Mouse (Mus musculus) kidney, embryonic 16.5 days (tissue): ENCODE measurements around the gene Gle1. TPM values are rescaled to one million over a fixed set of nuclear protein-coding genes. Genes with fewer than 3 reads are reported as not detected.
"Not testable (repeated sequence)": the region's sequence is repeated elsewhere in the genome, so short reads cannot be mapped to it uniquely, and the experiment has no call there.

ENCODE experiments used
- ATAC-seq: fragments of 200-750 bp; cut with Nextera tagmentation; 2 replicates; pipeline ENCODE4 v1.8.0; 2017; ENCODE audit warnings: moderate TSS enrichment; ENCODE audit not compliant: low FRiP score, low TSS enrichment
- H3K27ac ChIP-seq: fragments of 300-500 bp; sonication (generic); 2 replicates; pipeline ENCODE4 v1.5.1; 2014; ENCODE audit warnings: low read length
- H3K27me3 ChIP-seq: fragments of 300-500 bp; sonication (generic); 2 replicates; pipeline ENCODE4 v1.6.1; 2014; ENCODE audit warnings: low read length, control low read depth, mixed read lengths; ENCODE audit not compliant: insufficient read depth
- H3K36me3 ChIP-seq: fragments of 300-500 bp; sonication (generic); 2 replicates; pipeline ENCODE4 v1.6.1; 2014; ENCODE audit warnings: low read length, control low read depth, mixed read lengths; ENCODE audit not compliant: insufficient read depth
- H3K4me1 ChIP-seq: fragments of 300-500 bp; sonication (generic); 2 replicates; pipeline ENCODE4 v1.6.1; 2014; ENCODE audit warnings: low read length, control low read depth, mixed read lengths; ENCODE audit not compliant: insufficient read depth
- H3K4me2 ChIP-seq: fragments of 300-500 bp; sonication (generic); replicated peaks from 2 replicates; pipeline ENCODE4 v1.6.1; 2014; ENCODE audit warnings: low read depth, low read length
- H3K4me3 ChIP-seq: fragments of 300-500 bp; sonication (generic); 2 replicates; pipeline ENCODE4 v1.5.1; 2014; ENCODE audit warnings: mild to moderate bottlenecking, low read length
- H3K9ac ChIP-seq: fragments of 300-500 bp; sonication (generic); replicated peaks from 2 replicates; pipeline ENCODE4 v1.6.1; 2014; ENCODE audit warnings: low read length
- H3K9me3 ChIP-seq: fragments of 300-500 bp; sonication (generic); 2 replicates; pipeline ENCODE4 v1.6.1; 2016; ENCODE audit warnings: low read length, control low read depth
- WGBS: fragments of 180-500 bp; shearing (Covaris S2); extraction: QIAGEN DNeasy Blood & Tissue Kit; methylation state at CpG from one replicate; pipeline ENCODE4 v1.1.7; 2014; 5-methylcytosine and 5-hydroxymethylcytosine counted together
- polyA plus RNA-seq: library from polyadenylated mRNA; unstranded; fragments of >200 nt; fragmentation: Nextera tagmentation; extraction: Ambion mirVana; gene quantifications from 2 replicates; pipeline ENCODE4 v1.2.1, GENCODE M21; 2015

The Gle1 gene
- polyA plus RNA-seq, 1 experiment from 2014 or later = 63.9 TPM

DNA sequence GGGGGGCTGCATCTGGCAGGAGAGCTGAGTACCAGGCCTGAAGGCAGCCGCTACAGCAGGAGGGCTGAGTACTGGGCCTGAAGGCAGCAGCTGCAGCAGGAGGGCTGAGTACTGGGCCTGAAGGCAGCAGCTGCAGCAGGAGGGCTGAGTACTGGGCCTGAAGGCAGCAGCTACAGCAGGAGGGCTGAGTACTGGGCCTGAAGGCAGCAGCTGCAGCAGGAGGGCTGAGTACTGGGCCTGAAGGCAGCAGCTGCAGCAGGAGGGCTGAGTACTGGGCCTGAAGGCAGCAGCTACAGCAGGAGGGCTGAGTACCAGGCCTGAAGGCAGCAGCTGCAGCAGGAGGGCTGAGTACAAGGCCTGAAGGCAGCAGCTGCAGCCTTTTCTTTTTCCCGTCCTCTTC, 27.1 kb upstream of the Gle1 start:
- H3K9me3 ChIP-seq, H3K9ac ChIP-seq, H3K4me2 ChIP-seq, H3K4me1 ChIP-seq, H3K27me3 ChIP-seq, H3K4me3 ChIP-seq, ATAC-seq, H3K27ac ChIP-seq: not testable (repeated sequence)
- H3K36me3 ChIP-seq = peaks cover 59% of the 10 kb centered on the region
- 98% methylated on average over 2 of the region's 2 CpGs for WGBS

- Histone ChIP-seq H3K36me3 (peaks cover 53% of the 10 kb centered on the region), H3K9ac (no peak overlapping the region), H3K4me1 (no peaks in the 10 kb centered on the region), H3K9me3 (no peaks in the 10 kb centered on the region), H3K27me3 (no peaks in the 10 kb centered on the region), H3K4me2 (no peak overlapping the region), H3K4me3 (no peak overlapping the region), H3K27ac (no peak overlapping the region)
- WGBS = 94% methylated on average over 2 of the region's 2 CpGs
- no peak for ATAC-seq
Observed at GRCm38 (mm10) chr2:29910042-29910441, 25.2 kb upstream of the Gle1 start.

GRCm38 (mm10) chr2:29917621-29918020, 17.6 kb upstream of the Gle1 start:
- Histone ChIP-seq H3K27me3 (no peaks in the 10 kb centered on the region), H3K4me2 (no peak overlapping the region), H3K9me3 (no peaks in the 10 kb centered on the region), H3K9ac (no peak overlapping the region), H3K4me3 (no peak overlapping the region), H3K4me1 (0 out of 2 replicates have a peak, but pooled peaks cover 4% of the 10 kb centered on the region), H3K27ac (no peak overlapping the region), H3K36me3 (peaks cover 56% of the 10 kb centered on the region)
- no peak for ATAC-seq
- 88% methylated on average over 11 of the region's 11 CpGs for WGBS

- 24% methylated on average over 11 of the region's 11 CpGs for WGBS
- no peaks in the 10 kb centered on the region for H3K27me3 ChIP-seq
- no peak overlapping the region for H3K4me2 ChIP-seq
- H3K9ac ChIP-seq = no peak overlapping the region
- no peaks in the 10 kb centered on the region for H3K9me3 ChIP-seq
- H3K27ac ChIP-seq = no peak overlapping the region
- H3K4me1 ChIP-seq = 0 out of 2 replicates have a peak, but pooled peaks cover 4% of the 10 kb centered on the region
- no peak overlapping the region for H3K4me3 ChIP-seq
- H3K36me3 ChIP-seq = peaks cover 65% of the 10 kb centered on the region
- no peak for ATAC-seq
Observed at GRCm38 (mm10) chr2:29922011-29922410, 13.2 kb upstream of the Gle1 start.

- no peak overlapping the region for H3K27ac ChIP-seq
- ATAC-seq = no peak
- no peak overlapping the region for H3K4me3 ChIP-seq
- 87% methylated on average over 5 of the region's 5 CpGs for WGBS
- H3K27me3 ChIP-seq = no peaks in the 10 kb centered on the region
- H3K9me3 ChIP-seq = no peaks in the 10 kb centered on the region
- no peak overlapping the region for H3K4me2 ChIP-seq
- peaks cover 77% of the 10 kb centered on the region for H3K36me3 ChIP-seq
- no peak overlapping the region for H3K9ac ChIP-seq
- 0 out of 2 replicates have a peak, but pooled peaks cover 4% of the 10 kb centered on the region for H3K4me1 ChIP-seq
Observed at GRCm38 (mm10) chr2:29926542-29926941, 8.7 kb upstream of the Gle1 start.

DNA sequence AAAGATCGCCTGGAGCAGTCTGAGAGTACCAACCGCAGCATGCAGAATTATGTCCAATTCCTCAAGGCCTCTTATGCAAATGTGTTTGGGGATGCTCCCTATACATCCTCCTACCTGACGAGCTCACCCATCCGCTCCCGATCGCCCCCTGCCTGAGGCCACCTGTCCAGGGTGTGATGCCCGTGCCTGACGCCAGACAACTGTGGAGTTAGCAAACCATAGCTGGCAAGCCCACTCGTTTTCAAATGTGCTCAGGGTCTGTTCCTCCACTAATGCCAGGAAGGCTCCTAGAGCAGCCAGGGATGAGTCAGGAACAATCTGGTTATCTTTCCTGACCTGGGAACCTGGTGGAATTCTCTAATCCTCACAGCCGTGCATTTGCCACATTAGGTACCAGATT, 4.7 kb upstream of the Gle1 start:
- H3K4me1 ChIP-seq = no peaks in the 10 kb centered on the region
- H3K9me3 ChIP-seq = no peaks in the 10 kb centered on the region
- H3K4me3 ChIP-seq = no peak overlapping the region
- WGBS = 89% methylated on average over 10 of the region's 10 CpGs
- no peak for ATAC-seq
- no peak overlapping the region for H3K27ac ChIP-seq
- no peak overlapping the region for H3K9ac ChIP-seq
- H3K4me2 ChIP-seq = no peak overlapping the region
- peaks cover 46% of the 10 kb centered on the region for H3K36me3 ChIP-seq
- H3K27me3 ChIP-seq = no peaks in the 10 kb centered on the region

DNA sequence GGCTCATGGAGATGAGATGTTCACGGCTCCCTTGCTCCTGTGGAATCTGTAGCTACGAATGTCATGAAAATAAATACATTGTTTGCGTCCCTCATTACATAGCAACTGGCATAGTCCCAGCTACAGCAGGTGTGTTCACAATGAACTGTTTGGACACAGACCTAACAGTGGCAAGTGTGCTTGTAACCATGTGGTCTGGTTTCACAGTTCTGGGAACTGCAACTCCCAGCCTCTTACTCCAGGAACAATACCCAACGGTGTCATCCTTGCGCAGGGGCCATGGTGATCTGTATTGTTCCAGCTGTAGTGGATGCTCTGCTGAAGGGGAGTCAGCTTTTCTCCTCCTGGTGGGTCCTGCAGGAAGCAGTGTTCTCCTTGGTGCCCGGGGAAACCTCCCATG, 4.0 kb upstream of the Gle1 start:
- no peaks in the 10 kb centered on the region for H3K27me3 ChIP-seq
- no peak overlapping the region for H3K4me3 ChIP-seq
- peaks cover 4% of the 10 kb centered on the region for H3K4me1 ChIP-seq
- 91% methylated on average over 6 of the region's 6 CpGs for WGBS
- ATAC-seq = no peak
- no peak overlapping the region for H3K4me2 ChIP-seq
- H3K27ac ChIP-seq = no peak overlapping the region
- H3K36me3 ChIP-seq = peaks cover 39% of the 10 kb centered on the region
- no peak overlapping the region for H3K9ac ChIP-seq
- H3K9me3 ChIP-seq = no peaks in the 10 kb centered on the region

DNA sequence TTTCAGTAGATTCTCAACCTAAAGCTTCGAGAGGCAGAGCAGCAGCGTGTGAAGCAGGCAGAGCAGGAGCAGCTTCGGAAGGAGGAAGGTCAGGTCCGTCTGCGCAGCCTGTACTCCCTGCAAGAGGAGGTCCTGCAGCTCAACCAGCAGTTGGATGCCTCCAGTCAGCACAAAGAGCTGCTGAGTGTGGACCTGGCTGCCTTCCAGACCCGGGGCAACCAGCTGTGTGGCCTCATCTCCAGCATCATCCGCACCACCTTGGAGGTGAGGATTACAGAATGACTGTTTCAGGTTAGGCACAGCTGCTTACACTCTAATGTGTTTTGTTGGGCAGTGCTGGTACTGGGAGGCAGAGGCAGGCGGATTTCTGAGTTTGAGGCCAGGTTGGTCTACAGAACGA, 4.8 kb downstream of the Gle1 start:
- Histone ChIP-seq H3K27me3 (no peaks in the 10 kb centered on the region), H3K4me3 (no peak overlapping the region), H3K27ac (no peak overlapping the region), H3K9ac (no peak overlapping the region), H3K9me3 (no peaks in the 10 kb centered on the region), H3K4me1 (peaks cover 9% of the 10 kb centered on the region), H3K36me3 (peaks cover 53% of the 10 kb centered on the region), H3K4me2 (no peak overlapping the region)
- ATAC-seq = no peak
- 88% methylated on average over 9 of the region's 9 CpGs for WGBS

DNA sequence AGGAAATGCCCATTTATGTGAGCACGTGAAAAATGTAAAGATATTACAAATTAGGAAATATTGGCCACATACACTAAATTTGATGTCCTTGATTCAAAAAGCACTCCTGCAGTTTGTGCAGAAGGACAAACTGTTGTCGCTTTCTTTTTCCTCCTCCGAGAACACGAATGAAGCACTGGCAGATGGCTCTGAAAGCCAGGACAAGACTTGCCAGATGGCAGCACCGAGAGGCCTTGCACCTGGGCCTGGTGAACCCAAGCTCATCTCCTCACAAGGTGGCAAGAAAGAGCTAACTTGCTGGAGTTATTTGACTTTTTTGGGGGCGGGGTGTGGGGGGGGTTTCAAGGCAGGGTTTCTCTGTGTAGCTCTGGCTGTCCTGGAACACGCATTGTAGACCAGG, 5.6 kb downstream of the Gle1 start:
- H3K27me3 ChIP-seq = no peaks in the 10 kb centered on the region
- no peak overlapping the region for H3K27ac ChIP-seq
- no peaks in the 10 kb centered on the region for H3K9me3 ChIP-seq
- WGBS = 94% methylated on average over 7 of the region's 7 CpGs
- H3K4me3 ChIP-seq = no peak overlapping the region
- no peak for ATAC-seq
- H3K36me3 ChIP-seq = peaks cover 59% of the 10 kb centered on the region
- H3K4me2 ChIP-seq = no peak overlapping the region
- no peak overlapping the region for H3K9ac ChIP-seq
- peaks cover 9% of the 10 kb centered on the region for H3K4me1 ChIP-seq

DNA sequence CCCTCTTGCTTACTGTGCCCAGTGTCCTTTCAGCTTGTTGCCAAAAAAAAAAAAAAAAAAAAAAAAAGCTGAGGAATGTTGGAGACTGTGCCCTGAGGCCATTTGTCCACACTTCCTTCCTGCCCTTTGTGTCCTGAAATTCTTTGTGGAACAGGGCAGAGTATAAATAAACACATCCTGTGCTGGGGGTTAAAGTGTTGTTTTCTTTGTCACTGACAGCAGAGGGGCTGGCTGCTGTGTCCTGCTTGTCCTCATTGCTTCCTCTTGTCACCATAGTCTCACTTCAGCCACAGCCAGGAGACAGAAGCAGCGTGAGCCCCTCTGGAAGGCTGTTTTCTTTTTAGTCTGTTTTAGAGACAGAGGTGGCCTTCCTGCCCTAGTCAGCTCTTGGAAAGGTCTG, 9.5 kb downstream of the Gle1 start:
- H3K4me3 ChIP-seq = no peak overlapping the region
- H3K4me1 ChIP-seq = 0 out of 2 replicates have a peak, but pooled peaks cover 4% of the 10 kb centered on the region
- ATAC-seq = peak; percentile 70
- no peaks in the 10 kb centered on the region for H3K27me3 ChIP-seq
- WGBS = 12% methylated on average over 1 of the region's 1 CpGs
- H3K4me2 ChIP-seq = 0 out of 2 replicates have a peak overlapping the region, but pooled peaks have one; percentile 2
- H3K27ac ChIP-seq = peak overlapping the region; percentile 90
- H3K9ac ChIP-seq = peak overlapping the region; percentile 22; the same call in 1 of the 2 replicates
- H3K9me3 ChIP-seq = no peaks in the 10 kb centered on the region
- H3K36me3 ChIP-seq = peaks cover 80% of the 10 kb centered on the region
